10 mouse cellular contexts compared by ENCODE assay signal in genomic region chr11:59346166-59346910, GRCm38 (mm10). TPM values are rescaled to one million over a fixed set of nuclear protein-coding genes. Genes with fewer than 3 reads are reported as not detected.
DNase-seq lines count a peak whose midpoint lies in the region; ATAC-seq and TF ChIP-seq lines count a peak whose summit lies in the region.
"Had no signal": no experiment of that assay in that cellular context is flagged by ENCODE, and none has a peak within 500 bp of the region (broad histone marks: within the 10 kb centered on the region; RNA-seq: fewer than 3 reads in every experiment).

No protein-coding gene starts in this region.

- H3K27ac ChIP-seq in limb, embryonic 14.5 days (replicated peaks; ENCODE audit: low read depth, low read length): no peak overlapping the region
- H3K27ac ChIP-seq in limb, embryonic 10.5 days: no peak overlapping the region
- peak overlapping the region; percentile 52; the same call in 1 of the 2 replicates for H3K27ac ChIP-seq in stomach, embryonic 14.5 days (ENCODE audit: low read length)
- no peak overlapping the region for H3K27ac ChIP-seq in forebrain, embryonic 14.5 days (ENCODE audit: low read depth, low read length)
- H3K27ac ChIP-seq: forebrain, embryonic 15.5 days had no signal

- no peaks in the 10 kb centered on the region for H3K9me3 ChIP-seq in limb, embryonic 14.5 days (ENCODE audit: control insufficient read depth, low read length)
- no peaks in the 10 kb centered on the region for H3K9me3 ChIP-seq in limb, embryonic 10.5 days (replicated peaks)
- H3K9me3 ChIP-seq in stomach, embryonic 14.5 days (ENCODE audit: control insufficient read depth, low read depth, low read length): no peaks in the 10 kb centered on the region
- no peaks in the 10 kb centered on the region for H3K9me3 ChIP-seq in forebrain, embryonic 14.5 days (replicated peaks; ENCODE audit: control insufficient read depth, low read length)
- H3K9me3 ChIP-seq: forebrain, embryonic 15.5 days had no signal

- H3K4me2 ChIP-seq in limb, embryonic 14.5 days (replicated peaks; ENCODE audit: low read depth, low read length, severe bottlenecking): no peak overlapping the region
- H3K4me2 ChIP-seq in stomach, embryonic 14.5 days (replicated peaks; ENCODE audit: low read depth, low read length): no peak overlapping the region
- no peak overlapping the region for H3K4me2 ChIP-seq in forebrain, embryonic 14.5 days (ENCODE audit: low read length)
- H3K4me2 ChIP-seq: forebrain, embryonic 15.5 days had no signal

- H3K36me3 ChIP-seq in limb, embryonic 14.5 days (ENCODE audit: control insufficient read depth, insufficient read depth, low read length): no peaks in the 10 kb centered on the region
- H3K36me3 ChIP-seq in limb, embryonic 10.5 days: no peaks in the 10 kb centered on the region
- no peaks in the 10 kb centered on the region for H3K36me3 ChIP-seq in stomach, embryonic 14.5 days (ENCODE audit: control insufficient read depth, insufficient read depth, low read length)
- H3K36me3 ChIP-seq in forebrain, embryonic 14.5 days (ENCODE audit: control insufficient read depth, insufficient read depth, low read length): no peaks in the 10 kb centered on the region
- H3K36me3 ChIP-seq: forebrain, embryonic 15.5 days had no signal

- ATAC-seq in limb, embryonic 14.5 days (ENCODE audit: low FRiP score, low read depth): no peak
- no peak for ATAC-seq in stomach, embryonic 14.5 days (ENCODE audit: insufficient number of reproducible peaks, insufficient read depth, low FRiP score, low read depth)
- no peak for ATAC-seq in forebrain, embryonic 14.5 days
- ATAC-seq: forebrain, embryonic 15.5 days had no signal

- no peak for TF ChIP-seq POLR2A in limb, embryonic 14.5 days (IDR thresholded peaks at IDR 0.05; ENCODE audit: borderline replicate concordance, extremely low read depth, insufficient read depth, insufficient read length)

- peaks cover 11% of the 10 kb centered on the region for H3K4me1 ChIP-seq in limb, embryonic 14.5 days (ENCODE audit: control insufficient read depth, insufficient read depth, low read length)
- peaks cover 20% of the 10 kb centered on the region for H3K4me1 ChIP-seq in limb, embryonic 10.5 days
- H3K4me1 ChIP-seq in stomach, embryonic 14.5 days (ENCODE audit: control insufficient read depth, insufficient read depth, low read length): peaks cover 9% of the 10 kb centered on the region; the same call in 1 of the 2 replicates
- H3K4me1 ChIP-seq in forebrain, embryonic 14.5 days (ENCODE audit: control insufficient read depth, insufficient read depth, low read length): no peaks in the 10 kb centered on the region
- H3K4me1 ChIP-seq: forebrain, embryonic 15.5 days had no signal

- H3K4me3 ChIP-seq in limb, embryonic 14.5 days (replicated peaks; ENCODE audit: low read length): no peak overlapping the region
- no peak overlapping the region for H3K4me3 ChIP-seq in limb, embryonic 10.5 days
- H3K4me3 ChIP-seq in stomach, embryonic 14.5 days (ENCODE audit: low read depth, low read length): no peak overlapping the region
- H3K4me3 ChIP-seq in forebrain, embryonic 14.5 days (ENCODE audit: low read depth, low read length): no peak overlapping the region
- H3K4me3 ChIP-seq: forebrain, embryonic 15.5 days had no signal

- intact Hi-C loops in heart, postnatal 36 days (cut with DNase I): no loop called here

- 72% methylated on average over 11 of the region's 11 CpGs for WGBS in limb, embryonic 14.5 days
- 90% methylated on average over 11 of the region's 11 CpGs for WGBS in limb, embryonic 10.5 days
- 63% methylated on average over 11 of the region's 11 CpGs for WGBS in stomach, embryonic 14.5 days
- WGBS in forebrain, embryonic 14.5 days: 80% methylated on average over 11 of the region's 11 CpGs

- no peaks in the 10 kb centered on the region for H3K27me3 ChIP-seq in limb, embryonic 14.5 days (ENCODE audit: control insufficient read depth, insufficient read depth, low read length)
- H3K27me3 ChIP-seq in limb, embryonic 10.5 days (ENCODE audit: low read depth, poor library complexity, severe bottlenecking): no peaks in the 10 kb centered on the region
- H3K27me3 ChIP-seq in stomach, embryonic 14.5 days (ENCODE audit: control insufficient read depth, insufficient read depth, low read length): no peaks in the 10 kb centered on the region
- H3K27me3 ChIP-seq in forebrain, embryonic 14.5 days (replicated peaks; ENCODE audit: control insufficient read depth, insufficient read depth, low read length): no peaks in the 10 kb centered on the region
- H3K27me3 ChIP-seq: forebrain, embryonic 15.5 days had no signal

- no peak overlapping the region for H3K9ac ChIP-seq in limb, embryonic 14.5 days (ENCODE audit: low read depth, low read length, severe bottlenecking)
- H3K9ac ChIP-seq in stomach, embryonic 14.5 days (replicated peaks; ENCODE audit: low read depth, low read length): no peak overlapping the region
- H3K9ac ChIP-seq in forebrain, embryonic 14.5 days (ENCODE audit: low read length): no peak overlapping the region
- H3K9ac ChIP-seq: forebrain, embryonic 15.5 days had no signal

- DNase-seq in limb, embryonic 14.5 days (ENCODE audit: low spot score): peak; percentile 8
- DNase-seq in limb, embryonic 10.5 days (ENCODE audit: low spot score): no peak
- DNase-seq in gastrocnemius, adult 8-10 months (ENCODE audit: low spot score in 2 of 2): peak; percentile 62 to 76
- peak; percentile 61 to 63 for DNase-seq in heart, postnatal 36 days
- no peak for DNase-seq in forebrain, embryonic 14.5 days (ENCODE audit: low spot score)
- no peak for DNase-seq in cerebellum, postnatal 25 days
- no peak for DNase-seq in thymus, postnatal 25 days
- DNase-seq: retina, postnatal 1 day had no signal

RNA-seq across cellular contexts. Expression of gene Prss38, which starts 29.1 kb away (rescaled TPM):
- polyA plus RNA-seq in limb, embryonic 14.5 days (2012; rRNA removed): 0.13 and 0.33 TPM in 2 replicates
- polyA plus RNA-seq in limb, embryonic 14.5 days (2014; fragmentation: Nextera tagmentation; extraction: Ambion mirVana): not detected in 2 replicates
- polyA plus RNA-seq in limb, embryonic 10.5 days (2016; fragmentation: Nextera tagmentation; extraction: Ambion mirVana): not detected in 2 replicates
- not detected for total RNA-seq in gastrocnemius, adult 8-10 months (2022)
- not detected for total RNA-seq in heart, postnatal 36 days (2021)
- polyA plus RNA-seq in stomach, embryonic 14.5 days (2014; fragmentation: Nextera tagmentation; extraction: Ambion mirVana): not detected in 2 replicates
- not detected in 2 replicates for polyA plus RNA-seq in forebrain, embryonic 14.5 days (2014; fragmentation: Nextera tagmentation; extraction: Ambion mirVana)
- polyA plus RNA-seq: forebrain, embryonic 15.5 days had no signal

RNA-seq across cellular contexts. Expression of gene Wnt9a, which starts 39.6 kb away (rescaled TPM):
- 11.8 and 15.0 TPM in 2 replicates for polyA plus RNA-seq in limb, embryonic 14.5 days (2012; rRNA removed)
- 6.2 and 6.8 TPM in 2 replicates for polyA plus RNA-seq in limb, embryonic 14.5 days (2014; fragmentation: Nextera tagmentation; extraction: Ambion mirVana)
- 1.2 and 1.8 TPM in 2 replicates for polyA plus RNA-seq in limb, embryonic 10.5 days (2016; fragmentation: Nextera tagmentation; extraction: Ambion mirVana)
- total RNA-seq in gastrocnemius, adult 8-10 months (2022): 10 to 100 TPM in 1 of 4 experiments, 1 to 10 TPM in 3; 8.9 to 13.2 (median 9.5) TPM
- total RNA-seq in heart, postnatal 36 days (2021): 1 to 10 TPM; 6.0 to 6.2 TPM
- polyA plus RNA-seq in stomach, embryonic 14.5 days (2014; fragmentation: Nextera tagmentation; extraction: Ambion mirVana): 2.3 and 3.1 TPM in 2 replicates
- 1.4 and 1.6 TPM in 2 replicates for polyA plus RNA-seq in forebrain, embryonic 14.5 days (2014; fragmentation: Nextera tagmentation; extraction: Ambion mirVana)

RNA-seq across cellular contexts. Expression of gene Wnt3a, which starts 55.8 kb away (rescaled TPM):
- 1.2 TPM in 2 replicates for polyA plus RNA-seq in limb, embryonic 14.5 days (2012; rRNA removed)
- polyA plus RNA-seq in limb, embryonic 14.5 days (2014; fragmentation: Nextera tagmentation; extraction: Ambion mirVana): 1.3 and 1.7 TPM in 2 replicates
- 0.14 and 0.53 TPM in 2 replicates for polyA plus RNA-seq in limb, embryonic 10.5 days (2016; fragmentation: Nextera tagmentation; extraction: Ambion mirVana)
- not detected for total RNA-seq in gastrocnemius, adult 8-10 months (2022)
- not detected for total RNA-seq in heart, postnatal 36 days (2021)
- polyA plus RNA-seq in stomach, embryonic 14.5 days (2014; fragmentation: Nextera tagmentation; extraction: Ambion mirVana): not detected in 2 replicates
- polyA plus RNA-seq in forebrain, embryonic 14.5 days (2014; fragmentation: Nextera tagmentation; extraction: Ambion mirVana): 0.61 and 1.1 TPM in 2 replicates

Comparison
In these comparisons a context has a peak if more than half of its experiments do, and no peak if none do; other contexts are left out.
1. DNase-seq: peak in limb, embryonic 14.5 days (single experiment), gastrocnemius, adult 8-10 months (2 of 2) and heart, postnatal 36 days (2 of 2); none in limb, embryonic 10.5 days (single experiment), forebrain, embryonic 14.5 days (single experiment), cerebellum, postnatal 25 days (0 of 2) and thymus, postnatal 25 days (single experiment).